Comparison of ENCODE assay signal across 22 mouse cellular contexts in genomic region chr6:13964471-13964870, GRCm38 (mm10).
A peak's percentile ranks its signal among the peaks of the same experiment; 100 is the strongest.
DNase-seq lines count a peak whose midpoint lies in the region; ATAC-seq lines count a peak whose summit lies in the region.
"Had no signal": no experiment of that assay in that cellular context is flagged by ENCODE, and none has a peak within 500 bp of the region (broad histone marks: within the 10 kb centered on the region; RNA-seq: fewer than 3 reads in every experiment).

No protein-coding gene starts in this region.

- no peak for DNase-seq in hindbrain, embryonic 14.5 days (ENCODE audit: low spot score)
- DNase-seq in midbrain, embryonic 10.5 days (ENCODE audit: low spot score): no peak
- DNase-seq: adrenal gland, adult 2 months; adrenal gland, postnatal 25 days; B cell, adult 2 months; cerebellum, adult 18-20 months; cerebellum, adult 9-10 months; cerebellum, postnatal 14 days; gastrocnemius, postnatal 25 days; heart, adult 18-20 months; heart, postnatal 10 days; heart, postnatal 4 days had no signal

- H3K27me3 ChIP-seq in hindbrain, embryonic 14.5 days (ENCODE audit: control insufficient read depth, insufficient read depth, low read length): no peaks in the 10 kb centered on the region
- H3K27me3 ChIP-seq in hindbrain, embryonic 16.5 days (replicated peaks; ENCODE audit: control insufficient read depth, insufficient read depth, low read length): no peaks in the 10 kb centered on the region
- no peaks in the 10 kb centered on the region for H3K27me3 ChIP-seq in midbrain, embryonic 16.5 days (ENCODE audit: control insufficient read depth, insufficient read depth, low read depth, low read length)
- no peaks in the 10 kb centered on the region for H3K27me3 ChIP-seq in midbrain, embryonic 10.5 days (ENCODE audit: low read depth, poor library complexity, severe bottlenecking)
- H3K27me3 ChIP-seq in neural tube, embryonic 12.5 days (replicated peaks): no peaks in the 10 kb centered on the region
- H3K27me3 ChIP-seq in neural tube, embryonic 15.5 days (replicated peaks): no peaks in the 10 kb centered on the region
- H3K27me3 ChIP-seq: forebrain, embryonic 13.5 days; heart, embryonic 12.5 days; heart, embryonic 15.5 days; hindbrain, embryonic 15.5 days had no signal

- no peak overlapping the region for H3K4me2 ChIP-seq in hindbrain, embryonic 14.5 days (replicated peaks)
- no peak overlapping the region for H3K4me2 ChIP-seq in hindbrain, embryonic 16.5 days (ENCODE audit: low read length)
- no peak overlapping the region for H3K4me2 ChIP-seq in midbrain, embryonic 16.5 days (ENCODE audit: low read length)
- H3K4me2 ChIP-seq in neural tube, embryonic 12.5 days (replicated peaks): no peak overlapping the region
- H3K4me2 ChIP-seq in neural tube, embryonic 15.5 days: no peak overlapping the region
- H3K4me2 ChIP-seq: forebrain, embryonic 13.5 days; heart, embryonic 12.5 days; heart, embryonic 15.5 days; hindbrain, embryonic 15.5 days had no signal

- WGBS in hindbrain, embryonic 14.5 days: 49% methylated on average over 2 of the region's 2 CpGs
- WGBS in hindbrain, embryonic 16.5 days: 48% methylated on average over 2 of the region's 2 CpGs
- WGBS in midbrain, embryonic 16.5 days: 53% methylated on average over 2 of the region's 2 CpGs
- WGBS in midbrain, embryonic 10.5 days: 77% methylated on average over 2 of the region's 2 CpGs
- 36% methylated on average over 2 of the region's 2 CpGs for WGBS in neural tube, embryonic 12.5 days
- WGBS in neural tube, embryonic 15.5 days: 22% methylated on average over 2 of the region's 2 CpGs

- ATAC-seq in hindbrain, embryonic 14.5 days (ENCODE audit: low FRiP score): 0 out of 2 replicates have a peak, but pooled peaks have one; percentile 37
- ATAC-seq in hindbrain, embryonic 16.5 days: no peak
- no peak for ATAC-seq in midbrain, embryonic 16.5 days
- ATAC-seq in neural tube, embryonic 12.5 days (ENCODE audit: low FRiP score, low read depth): peak; percentile 41; the same call in 1 of the 2 replicates
- 0 out of 2 replicates have a peak, but pooled peaks have one; percentile 53 for ATAC-seq in neural tube, embryonic 15.5 days (ENCODE audit: low FRiP score)
- ATAC-seq in CD4-positive, CD25-positive, alpha-beta regulatory T cell, adult 4 months: no peak
- ATAC-seq: forebrain, embryonic 13.5 days had no signal

- H3K9me3 ChIP-seq in hindbrain, embryonic 14.5 days (ENCODE audit: control insufficient read depth, low read length): peaks cover 1% of the 10 kb centered on the region; the same call in 1 of the 2 replicates
- H3K9me3 ChIP-seq in hindbrain, embryonic 16.5 days (ENCODE audit: control insufficient read depth, low read length): no peaks in the 10 kb centered on the region
- no peaks in the 10 kb centered on the region for H3K9me3 ChIP-seq in midbrain, embryonic 16.5 days (replicated peaks; ENCODE audit: control insufficient read depth, low read length, poor library complexity, severe bottlenecking)
- H3K9me3 ChIP-seq in midbrain, embryonic 10.5 days (replicated peaks): no peaks in the 10 kb centered on the region
- no peaks in the 10 kb centered on the region for H3K9me3 ChIP-seq in neural tube, embryonic 12.5 days
- no peaks in the 10 kb centered on the region for H3K9me3 ChIP-seq in neural tube, embryonic 15.5 days (replicated peaks)
- H3K9me3 ChIP-seq: forebrain, embryonic 13.5 days; heart, embryonic 12.5 days; heart, embryonic 15.5 days had no signal

- H3K27ac ChIP-seq in hindbrain, embryonic 14.5 days: no peak overlapping the region
- no peak overlapping the region for H3K27ac ChIP-seq in hindbrain, embryonic 16.5 days (ENCODE audit: low read depth, low read length)
- peak overlapping the region; percentile 11; the same call in 1 of the 2 replicates for H3K27ac ChIP-seq in midbrain, embryonic 16.5 days (ENCODE audit: low read length)
- H3K27ac ChIP-seq in midbrain, embryonic 10.5 days (replicated peaks): no peak overlapping the region
- H3K27ac ChIP-seq in neural tube, embryonic 12.5 days: no peak overlapping the region
- no peak overlapping the region for H3K27ac ChIP-seq in neural tube, embryonic 15.5 days (replicated peaks)
- H3K27ac ChIP-seq: forebrain, embryonic 10.5 days; forebrain, embryonic 13.5 days; heart, embryonic 15.5 days; hindbrain, embryonic 15.5 days had no signal

- no peaks in the 10 kb centered on the region for H3K36me3 ChIP-seq in hindbrain, embryonic 14.5 days (replicated peaks; ENCODE audit: control insufficient read depth, insufficient read depth)
- no peaks in the 10 kb centered on the region for H3K36me3 ChIP-seq in hindbrain, embryonic 16.5 days (ENCODE audit: control insufficient read depth, insufficient read depth, low read length)
- no peaks in the 10 kb centered on the region for H3K36me3 ChIP-seq in midbrain, embryonic 16.5 days (ENCODE audit: control insufficient read depth, insufficient read depth, low read length)
- no peaks in the 10 kb centered on the region for H3K36me3 ChIP-seq in midbrain, embryonic 10.5 days
- H3K36me3 ChIP-seq in neural tube, embryonic 12.5 days: no peaks in the 10 kb centered on the region
- H3K36me3 ChIP-seq in neural tube, embryonic 15.5 days: no peaks in the 10 kb centered on the region
- H3K36me3 ChIP-seq: forebrain, embryonic 10.5 days; heart, embryonic 12.5 days; heart, embryonic 15.5 days; hindbrain, embryonic 15.5 days had no signal

- no peaks in the 10 kb centered on the region for H3K4me1 ChIP-seq in hindbrain, embryonic 14.5 days (replicated peaks; ENCODE audit: control insufficient read depth, insufficient read depth, low read length)
- H3K4me1 ChIP-seq in hindbrain, embryonic 16.5 days (ENCODE audit: control insufficient read depth, insufficient read depth, low read depth, low read length): no peaks in the 10 kb centered on the region
- no peaks in the 10 kb centered on the region for H3K4me1 ChIP-seq in midbrain, embryonic 16.5 days (ENCODE audit: control insufficient read depth, insufficient read depth, low read length)
- H3K4me1 ChIP-seq in midbrain, embryonic 10.5 days: no peaks in the 10 kb centered on the region
- no peaks in the 10 kb centered on the region for H3K4me1 ChIP-seq in neural tube, embryonic 12.5 days
- H3K4me1 ChIP-seq in neural tube, embryonic 15.5 days: no peaks in the 10 kb centered on the region
- H3K4me1 ChIP-seq: forebrain, embryonic 10.5 days; forebrain, embryonic 13.5 days; heart, embryonic 12.5 days; heart, embryonic 15.5 days; hindbrain, embryonic 15.5 days had no signal

- H3K4me3 ChIP-seq in hindbrain, embryonic 14.5 days (replicated peaks; ENCODE audit: low read length): no peak overlapping the region
- no peak overlapping the region for H3K4me3 ChIP-seq in hindbrain, embryonic 16.5 days (ENCODE audit: low read length)
- H3K4me3 ChIP-seq in midbrain, embryonic 16.5 days (ENCODE audit: low read depth, low read length): no peak overlapping the region
- no peak overlapping the region for H3K4me3 ChIP-seq in midbrain, embryonic 10.5 days
- no peak overlapping the region for H3K4me3 ChIP-seq in neural tube, embryonic 12.5 days
- no peak overlapping the region for H3K4me3 ChIP-seq in neural tube, embryonic 15.5 days (replicated peaks)
- H3K4me3 ChIP-seq: forebrain, embryonic 10.5 days; forebrain, embryonic 13.5 days; heart, embryonic 12.5 days; heart, embryonic 15.5 days; hindbrain, embryonic 15.5 days had no signal

- H3K9ac ChIP-seq in hindbrain, embryonic 14.5 days: no peak overlapping the region
- H3K9ac ChIP-seq in hindbrain, embryonic 16.5 days (ENCODE audit: low read depth, low read length): no peak overlapping the region
- no peak overlapping the region for H3K9ac ChIP-seq in midbrain, embryonic 16.5 days (ENCODE audit: low read depth, low read length)
- no peak overlapping the region for H3K9ac ChIP-seq in neural tube, embryonic 12.5 days
- H3K9ac ChIP-seq in neural tube, embryonic 15.5 days (replicated peaks): no peak overlapping the region
- H3K9ac ChIP-seq: forebrain, embryonic 13.5 days; heart, embryonic 12.5 days; heart, embryonic 15.5 days; hindbrain, embryonic 15.5 days had no signal

Comparison
In these comparisons a context has a peak if more than half of its experiments do, and no peak if none do; other contexts are left out.
1. ATAC-seq: peak in hindbrain, embryonic 14.5 days (single experiment), neural tube, embryonic 12.5 days (single experiment) and neural tube, embryonic 15.5 days (single experiment); none in hindbrain, embryonic 16.5 days (single experiment), midbrain, embryonic 16.5 days (single experiment) and CD4-positive, CD25-positive, alpha-beta regulatory T cell, adult 4 months (single experiment).